Mouse (Mus musculus) bone marrow macrophage, adult 2 months (primary cell): ENCODE results near the gene Zfp160.
"Not testable (repeated sequence)": the region's sequence is repeated elsewhere in the genome, so short reads cannot be mapped to it uniquely, and the experiment has no call there.

Source experiments
- CTCF ChIP-seq: IDR thresholded peaks from 2 replicates; pipeline ENCODE4 v1.5.1; 2012; ENCODE audit warnings: low read depth, mild to moderate bottlenecking, low read length, moderate library complexity
- POLR2A ChIP-seq: IDR thresholded peaks from 2 replicates; pipeline ENCODE4 v1.6.1; 2012; ENCODE audit warnings: mild to moderate bottlenecking, low read depth, low read length, borderline replicate concordance

DNA sequence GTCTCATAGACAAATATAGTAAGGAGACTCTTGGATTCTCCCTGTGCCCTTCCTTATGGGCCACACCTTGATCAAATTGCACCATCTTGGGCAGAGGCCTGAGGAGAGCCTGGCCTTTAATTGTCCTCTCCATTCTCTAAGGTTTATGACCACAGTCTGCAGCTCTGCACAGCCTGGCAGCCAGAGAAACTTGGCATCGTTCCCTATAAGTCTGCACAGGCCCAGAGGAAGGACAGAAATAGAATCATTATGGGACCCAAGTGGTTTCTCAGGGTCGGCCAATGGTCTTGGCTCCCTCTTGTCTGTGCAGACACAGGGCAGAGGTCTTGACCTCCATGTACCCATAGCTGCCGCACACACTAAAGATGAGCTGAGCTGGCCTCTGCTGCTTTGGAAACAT lies 42.6 kb downstream of the Zfp160 start:
- TF ChIP-seq CTCF, POLR2A: not testable (repeated sequence)
